Mouse (Mus musculus) gastrocnemius, postnatal 4 days (tissue): ENCODE results near the gene Gm5108. TPM values are rescaled to one million over a fixed set of nuclear protein-coding genes. Genes with fewer than 3 reads are reported as not detected.

ENCODE experiments used
- DNase-seq, 2 experiments: peaks; one replicate each; pipeline ENCODE4 v3.0.0; 2021 to 2022; ENCODE audit warnings: low spot score in 2 of 2, mixed read lengths in 2 of 2
- total RNA-seq, 2 experiments: library from RNA; stranded (reverse); gene quantifications; 2 replicates each; pipeline ENCODE4 v1.2.3; 2021

The Gm5108 gene
- total RNA-seq, 2 experiments from 2014 or later, result not detected

DNA sequence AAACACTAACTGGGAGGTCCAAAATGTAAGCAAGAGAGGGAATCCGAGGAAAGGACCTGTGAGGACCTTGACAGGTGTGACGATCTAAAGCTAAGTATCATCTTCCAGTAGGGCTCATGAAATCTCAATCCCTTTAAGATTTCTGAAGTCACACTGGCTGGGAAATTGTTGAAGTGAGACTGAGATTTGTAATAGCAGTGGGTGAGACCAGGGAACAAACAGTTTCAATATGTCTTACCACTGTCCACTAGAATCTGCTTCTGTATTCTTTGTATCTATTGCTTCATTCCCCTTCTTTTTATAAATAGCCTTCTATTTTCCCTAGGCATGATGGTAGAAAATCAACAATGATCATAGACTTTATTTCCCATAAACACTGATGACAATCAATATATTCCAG lies 79.4 kb downstream of the Gm5108 start:
- no peak for DNase-seq

Other genes with a start within 250 kb of the Gm5108 start
- gene Atp8a1, start 94.2 kb upstream of the Gm5108 start, total RNA-seq, result 10 to 100 TPM; 11.7 to 12.8 TPM
- gene Gm21905, start 4.8 kb downstream of the Gm5108 start, total RNA-seq, result not detected
- gene Grxcr1, start 90.2 kb downstream of the Gm5108 start, total RNA-seq, result not detected